Mouse (Mus musculus): ENCODE measurements around the gene Adarb1.
"Not testable (repeated sequence)": the region's sequence is repeated elsewhere in the genome, so short reads cannot be mapped to it uniquely, and the experiment has no call there.

DNA sequence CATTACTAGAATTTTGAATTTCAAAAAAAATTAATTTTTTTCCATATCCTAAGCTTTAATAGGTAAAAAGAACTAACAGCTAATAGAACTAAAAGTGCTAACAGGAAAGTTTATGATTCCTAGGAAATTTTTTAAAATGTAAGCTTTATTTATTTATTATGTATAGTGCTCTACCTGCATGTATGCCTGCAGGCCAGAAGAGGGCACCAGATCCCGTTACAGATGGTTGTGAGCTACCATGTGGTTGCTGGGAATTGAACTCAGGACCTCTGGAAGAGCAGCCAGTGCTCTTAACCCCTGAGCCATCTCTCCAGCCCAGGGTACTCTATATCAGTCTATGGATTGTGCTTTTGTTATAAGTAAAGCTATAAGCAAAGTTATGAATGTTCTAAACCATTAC is 136.0 kb downstream of the Adarb1 start:
- not testable (repeated sequence) for TF ChIP-seq HCFC1 (IDR thresholded peaks at IDR 0.05; ENCODE audit: borderline replicate concordance, insufficient read depth, low read length); MAFK (IDR thresholded peaks at IDR 0.05; ENCODE audit: insufficient read depth, low read depth, low read length); CHD2 (IDR thresholded peaks at IDR 0.05; ENCODE audit: low read depth, low read length)

Measured in ES-E14 (cell line).